Mouse (Mus musculus): Measurements from ENCODE around the gene Ywhag. TPM values are rescaled to one million over a fixed set of nuclear protein-coding genes. Genes with fewer than 3 reads are reported as not detected.

Ywhag gene
- 132 and 133 TPM in 2 replicates for polyA plus RNA-seq (2014; fragmentation: Nextera tagmentation; extraction: Ambion mirVana)

GRCm38 (mm10) chr5:135934481-135935175 is at the start of gene Ywhag:
TSS of gene Ywhag (minus strand) at chr5:135934616.
- Histone ChIP-seq H3K4me3 (ENCODE audit: low read depth, low read length) (peak within 1 kb of the TSS; percentile 92), H3K9me3 (replicated peaks; ENCODE audit: control insufficient read depth, low read length) (no peaks in the 10 kb centered on the region), H3K27me3 (ENCODE audit: control insufficient read depth, insufficient read depth, low read length) (no peaks in the 10 kb centered on the region), H3K27ac (replicated peaks; ENCODE audit: low read depth, low read length) (peak within 1 kb of the TSS; percentile 93), H3K4me2 (ENCODE audit: low read depth, low read length) (peak within 1 kb of the TSS; percentile 38), H3K36me3 (replicated peaks; ENCODE audit: control insufficient read depth, insufficient read depth, low read depth, low read length) (no peaks in the 10 kb centered on the region; the same call in 1 of the 2 replicates), H3K4me1 (ENCODE audit: control insufficient read depth, insufficient read depth, low read length) (no peaks in the 10 kb centered on the region), H3K9ac (replicated peaks; ENCODE audit: low read length) (peak within 1 kb of the TSS; percentile 92)
- ATAC-seq (replicated peaks; ENCODE audit: insufficient number of reproducible peaks, low FRiP score, low TSS enrichment, low read depth) (peak; percentile 95), DNase-seq (ENCODE audit: low spot score) (peak; percentile 98)
- WGBS: 1% methylated on average over 47 of the region's 48 CpGs

GRCm38 (mm10) chr5:135982398-135982797 is 48.0 kb upstream of the Ywhag start:
- no peak for ATAC-seq (replicated peaks; ENCODE audit: insufficient number of reproducible peaks, low FRiP score, low TSS enrichment, low read depth)
- peak; percentile 75 for DNase-seq (ENCODE audit: low spot score)
- H3K36me3 ChIP-seq (replicated peaks; ENCODE audit: control insufficient read depth, insufficient read depth, low read depth, low read length): no peaks in the 10 kb centered on the region
- no peaks in the 10 kb centered on the region for H3K4me1 ChIP-seq (ENCODE audit: control insufficient read depth, insufficient read depth, low read length)
- no peaks in the 10 kb centered on the region for H3K9me3 ChIP-seq (replicated peaks; ENCODE audit: control insufficient read depth, low read length)
- H3K9ac ChIP-seq (replicated peaks; ENCODE audit: low read length): no peak overlapping the region
- H3K27me3 ChIP-seq (ENCODE audit: control insufficient read depth, insufficient read depth, low read length): no peaks in the 10 kb centered on the region
- no peak overlapping the region for H3K4me3 ChIP-seq (ENCODE audit: low read depth, low read length)
- 33% methylated on average over 6 of the region's 6 CpGs for WGBS
- H3K4me2 ChIP-seq (ENCODE audit: low read depth, low read length): no peak overlapping the region
- no peak overlapping the region for H3K27ac ChIP-seq (replicated peaks; ENCODE audit: low read depth, low read length)

- no peak for ATAC-seq (replicated peaks; ENCODE audit: insufficient number of reproducible peaks, low FRiP score, low TSS enrichment, low read depth)
- Histone ChIP-seq H3K27ac (replicated peaks; ENCODE audit: low read depth, low read length) (no peak within 1 kb of the TSS), H3K9ac (replicated peaks; ENCODE audit: low read length) (no peak within 1 kb of the TSS)
These were observed 45.5 kb upstream of the Ywhag start, which contains the start of gene Zp3 for GRCm38 (mm10) chr5:135979904-135980303. TSS of gene Zp3 (plus strand) at chr5:135980099.

GRCm38 (mm10) chr5:135979381-135979780 is 45.0 kb upstream of the Ywhag start:
- ATAC-seq (replicated peaks; ENCODE audit: insufficient number of reproducible peaks, low FRiP score, low TSS enrichment, low read depth) (no peak), DNase-seq (ENCODE audit: low spot score) (no peak)
- Histone ChIP-seq H3K4me1 (ENCODE audit: control insufficient read depth, insufficient read depth, low read length) (no peaks in the 10 kb centered on the region), H3K9me3 (replicated peaks; ENCODE audit: control insufficient read depth, low read length) (no peaks in the 10 kb centered on the region), H3K9ac (replicated peaks; ENCODE audit: low read length) (no peak overlapping the region), H3K4me3 (ENCODE audit: low read depth, low read length) (no peak overlapping the region), H3K27me3 (ENCODE audit: control insufficient read depth, insufficient read depth, low read length) (no peaks in the 10 kb centered on the region), H3K27ac (replicated peaks; ENCODE audit: low read depth, low read length) (no peak overlapping the region), H3K36me3 (replicated peaks; ENCODE audit: control insufficient read depth, insufficient read depth, low read depth, low read length) (no peaks in the 10 kb centered on the region), H3K4me2 (ENCODE audit: low read depth, low read length) (no peak overlapping the region)
- WGBS: 82% methylated on average over 5 of the region's 5 CpGs

More at GRCm38 (mm10) chr5:135979904-135980303, 45.5 kb upstream of the Ywhag start, which contains the start of gene Zp3:
- H3K4me3 ChIP-seq (ENCODE audit: low read depth, low read length): no peak within 1 kb of the TSS
- DNase-seq (ENCODE audit: low spot score): no peak
- H3K4me1 ChIP-seq (ENCODE audit: control insufficient read depth, insufficient read depth, low read length): no peaks in the 10 kb centered on the region
- no peaks in the 10 kb centered on the region for H3K27me3 ChIP-seq (ENCODE audit: control insufficient read depth, insufficient read depth, low read length)
- H3K4me2 ChIP-seq (ENCODE audit: low read depth, low read length): no peak within 1 kb of the TSS
- no peaks in the 10 kb centered on the region for H3K9me3 ChIP-seq (replicated peaks; ENCODE audit: control insufficient read depth, low read length)
- H3K36me3 ChIP-seq (replicated peaks; ENCODE audit: control insufficient read depth, insufficient read depth, low read depth, low read length): no peaks in the 10 kb centered on the region
- 74% methylated on average over 8 of the region's 8 CpGs for WGBS

- WGBS: 86% methylated on average over 8 of the region's 8 CpGs
- H3K4me2 ChIP-seq (ENCODE audit: low read depth, low read length): no peak overlapping the region
- H3K4me3 ChIP-seq (ENCODE audit: low read depth, low read length): no peak overlapping the region
- H3K9me3 ChIP-seq (replicated peaks; ENCODE audit: control insufficient read depth, low read length): no peaks in the 10 kb centered on the region
- no peak overlapping the region for H3K9ac ChIP-seq (replicated peaks; ENCODE audit: low read length)
- no peaks in the 10 kb centered on the region for H3K27me3 ChIP-seq (ENCODE audit: control insufficient read depth, insufficient read depth, low read length)
- H3K36me3 ChIP-seq (replicated peaks; ENCODE audit: control insufficient read depth, insufficient read depth, low read depth, low read length): no peaks in the 10 kb centered on the region
- no peaks in the 10 kb centered on the region for H3K4me1 ChIP-seq (ENCODE audit: control insufficient read depth, insufficient read depth, low read length)
- DNase-seq (ENCODE audit: low spot score) (no peak), ATAC-seq (replicated peaks; ENCODE audit: insufficient number of reproducible peaks, low FRiP score, low TSS enrichment, low read depth) (no peak)
- H3K27ac ChIP-seq (replicated peaks; ENCODE audit: low read depth, low read length): no peak overlapping the region
These were observed 41.7 kb upstream of the Ywhag start for GRCm38 (mm10) chr5:135975893-135976668.

- Histone ChIP-seq H3K4me2 (ENCODE audit: low read depth, low read length) (peak within 1 kb of the TSS; percentile 39), H3K9ac (replicated peaks; ENCODE audit: low read length) (peak within 1 kb of the TSS; percentile 28; the same call in 1 of the 2 replicates), H3K9me3 (replicated peaks; ENCODE audit: control insufficient read depth, low read length) (no peaks in the 10 kb centered on the region), H3K4me1 (ENCODE audit: control insufficient read depth, insufficient read depth, low read length) (no peaks in the 10 kb centered on the region), H3K36me3 (replicated peaks; ENCODE audit: control insufficient read depth, insufficient read depth, low read depth, low read length) (no peaks in the 10 kb centered on the region), H3K4me3 (ENCODE audit: low read depth, low read length) (peak within 1 kb of the TSS; percentile 23; the same call in 1 of the 2 replicates), H3K27me3 (ENCODE audit: control insufficient read depth, insufficient read depth, low read length) (no peaks in the 10 kb centered on the region), H3K27ac (replicated peaks; ENCODE audit: low read depth, low read length) (no peak within 1 kb of the TSS)
- DNase-seq (ENCODE audit: low spot score) (no peak), ATAC-seq (replicated peaks; ENCODE audit: insufficient number of reproducible peaks, low FRiP score, low TSS enrichment, low read depth) (no peak)
- 22% methylated on average over 9 of the region's 9 CpGs for WGBS
These were observed 39.9 kb upstream of the Ywhag start, which contains the start of gene Ssc4d for GRCm38 (mm10) chr5:135974365-135974764. TSS of gene Ssc4d (minus strand) at chr5:135974531.

- no peak for ATAC-seq (replicated peaks; ENCODE audit: insufficient number of reproducible peaks, low FRiP score, low TSS enrichment, low read depth)
- WGBS: 86% methylated on average over 7 of the region's 7 CpGs
- H3K36me3 ChIP-seq (replicated peaks; ENCODE audit: control insufficient read depth, insufficient read depth, low read depth, low read length): no peaks in the 10 kb centered on the region
- no peak overlapping the region for H3K27ac ChIP-seq (replicated peaks; ENCODE audit: low read depth, low read length)
- H3K4me2 ChIP-seq (ENCODE audit: low read depth, low read length): no peak overlapping the region
- H3K27me3 ChIP-seq (ENCODE audit: control insufficient read depth, insufficient read depth, low read length): no peaks in the 10 kb centered on the region
- no peak overlapping the region for H3K4me3 ChIP-seq (ENCODE audit: low read depth, low read length)
- no peaks in the 10 kb centered on the region for H3K9me3 ChIP-seq (replicated peaks; ENCODE audit: control insufficient read depth, low read length)
- no peak overlapping the region for H3K9ac ChIP-seq (replicated peaks; ENCODE audit: low read length)
- DNase-seq (ENCODE audit: low spot score): no peak
- no peaks in the 10 kb centered on the region for H3K4me1 ChIP-seq (ENCODE audit: control insufficient read depth, insufficient read depth, low read length)
These were observed 37.5 kb upstream of the Ywhag start for GRCm38 (mm10) chr5:135971876-135972275.

- H3K27me3 ChIP-seq (ENCODE audit: control insufficient read depth, insufficient read depth, low read length): no peaks in the 10 kb centered on the region; the same call in 1 of the 2 replicates
- no peak overlapping the region for H3K4me2 ChIP-seq (ENCODE audit: low read depth, low read length)
- H3K9ac ChIP-seq (replicated peaks; ENCODE audit: low read length): no peak overlapping the region
- no peaks in the 10 kb centered on the region for H3K9me3 ChIP-seq (replicated peaks; ENCODE audit: control insufficient read depth, low read length)
- H3K36me3 ChIP-seq (replicated peaks; ENCODE audit: control insufficient read depth, insufficient read depth, low read depth, low read length): no peaks in the 10 kb centered on the region
- WGBS: 82% methylated on average over 6 of the region's 6 CpGs
- ATAC-seq (replicated peaks; ENCODE audit: insufficient number of reproducible peaks, low FRiP score, low TSS enrichment, low read depth) (no peak), DNase-seq (ENCODE audit: low spot score) (no peak)
- H3K27ac ChIP-seq (replicated peaks; ENCODE audit: low read depth, low read length): no peak overlapping the region
- H3K4me1 ChIP-seq (ENCODE audit: control insufficient read depth, insufficient read depth, low read length): no peaks in the 10 kb centered on the region; the same call in 1 of the 2 replicates
- H3K4me3 ChIP-seq (ENCODE audit: low read depth, low read length): no peak overlapping the region
These were observed 35.8 kb upstream of the Ywhag start for GRCm38 (mm10) chr5:135970247-135970646.
